Mouse (Mus musculus) heart, adult 2 months (tissue): ENCODE results near the gene Oscp1.

Source experiments
- EP300 ChIP-seq: fragments of 200-500 bp; IDR thresholded peaks from 2 replicates; pipeline ENCODE4 v1.6.1; 2011; ENCODE audit warnings: low read depth, low read length, control low read depth; ENCODE audit not compliant: insufficient read depth
- POLR2A ChIP-seq: fragments of 200-500 bp; IDR thresholded peaks from 2 replicates; pipeline ENCODE4 v1.6.1; 2011; ENCODE audit warnings: mild to moderate bottlenecking, low read depth, low read length, control low read depth; ENCODE audit not compliant: insufficient read depth

DNA sequence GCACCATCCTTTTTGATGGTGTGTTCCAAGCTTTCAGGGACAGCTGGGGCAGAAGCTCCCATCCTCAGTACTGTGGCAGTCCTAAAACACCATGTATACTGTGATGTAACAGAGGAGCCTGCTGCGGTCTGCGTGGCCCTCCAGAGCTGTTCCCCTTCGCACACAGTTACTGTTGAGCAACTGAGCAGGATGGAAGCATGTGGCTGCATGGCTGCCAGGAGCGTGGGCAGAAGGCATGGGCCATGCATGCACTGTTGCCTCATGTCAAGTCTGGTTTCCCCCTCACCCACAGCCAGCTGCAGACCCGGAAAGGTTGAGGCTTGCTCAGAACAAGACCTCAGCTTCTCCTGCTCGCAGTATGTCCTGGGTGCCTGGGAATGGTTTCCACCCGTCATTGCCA lies 6.9 kb downstream of the Oscp1 start:
- TF ChIP-seq EP300 (no peak), POLR2A (no peak)
